Comparison of ENCODE assay signal across 8 mouse cellular contexts in genomic region chr5:115535635-115536034, GRCm38 (mm10). TPM values are rescaled to one million over a fixed set of nuclear protein-coding genes. Genes with fewer than 3 reads are reported as not detected.
DNase-seq lines count a peak whose midpoint lies in the region; ATAC-seq and TF ChIP-seq lines count a peak whose summit lies in the region.

No protein-coding gene starts in this region.

- peak; percentile 51 for DNase-seq in adrenal gland, postnatal 14 days
- DNase-seq in adrenal gland, postnatal 36 days, result no peak
- peak; percentile 70 for DNase-seq in G1E (ENCODE audit: low spot score)
- no peak for DNase-seq in intestine, embryonic 14.5 days (ENCODE audit: low spot score)
- DNase-seq in lung, postnatal 10 days, result peak; percentile 76
- DNase-seq in thymus, adult 18-20 months, result no peak
- DNase-seq in left cerebral cortex, adult 18-20 months (ENCODE audit: low spot score in 2 of 2), result no peak
- DNase-seq in cerebellum, postnatal 25 days, result no peak

- H3K4me3 ChIP-seq in G1E (ENCODE audit: low read depth, low read length), result no peak overlapping the region
- no peak overlapping the region for H3K4me3 ChIP-seq in intestine, embryonic 14.5 days (ENCODE audit: low read depth, low read length)

- no peaks in the 10 kb centered on the region for H3K9me3 ChIP-seq in G1E (replicated peaks)
- H3K9me3 ChIP-seq in intestine, embryonic 14.5 days (ENCODE audit: control insufficient read depth, low read length), result no peaks in the 10 kb centered on the region

- peaks cover 6% of the 10 kb centered on the region; the same call in 1 of the 2 replicates for H3K27me3 ChIP-seq in G1E (ENCODE audit: insufficient read depth, low read length)
- H3K27me3 ChIP-seq in intestine, embryonic 14.5 days (replicated peaks; ENCODE audit: control insufficient read depth, insufficient read depth, low read length), result no peaks in the 10 kb centered on the region

- H3K4me2 ChIP-seq in intestine, embryonic 14.5 days (ENCODE audit: low read length), result no peak overlapping the region

- H3K27ac ChIP-seq in intestine, embryonic 14.5 days (ENCODE audit: low read depth), result 0 out of 2 replicates have a peak overlapping the region, but pooled peaks have one; percentile 2

- TF ChIP-seq CTCF in G1E (IDR thresholded peaks at IDR 0.05; ENCODE audit: low read depth, low read length), result no peak

- H3K9ac ChIP-seq in intestine, embryonic 14.5 days (ENCODE audit: low read length), result no peak overlapping the region

- H3K4me1 ChIP-seq in G1E (ENCODE audit: insufficient read depth, low read depth, low read length), result peaks cover 75% of the 10 kb centered on the region
- H3K4me1 ChIP-seq in intestine, embryonic 14.5 days (replicated peaks; ENCODE audit: control insufficient read depth, insufficient read depth, low read length), result peaks cover 66% of the 10 kb centered on the region

- 37% methylated on average over 7 of the region's 7 CpGs for WGBS in intestine, embryonic 14.5 days

- peaks cover 5% of the 10 kb centered on the region for H3K36me3 ChIP-seq in G1E (replicated peaks)
- H3K36me3 ChIP-seq in intestine, embryonic 14.5 days (ENCODE audit: control insufficient read depth, insufficient read depth, low read length), result no peaks in the 10 kb centered on the region

- ATAC-seq in G1E (ENCODE audit: extremely low read depth, insufficient number of reproducible peaks, low FRiP score, poor library complexity, severe bottlenecking), result no peak
- no peak for ATAC-seq in intestine, embryonic 14.5 days (replicated peaks; ENCODE audit: low FRiP score, low TSS enrichment, low read depth)

RNA-seq across cellular contexts. Expression of gene Rplp0, which starts 23.6 kb away (rescaled TPM):
- 786 and 963 TPM in 2 replicates for total RNA-seq in adrenal gland, postnatal 14 days (2021)
- total RNA-seq in adrenal gland, postnatal 36 days (2021), result 100 to 1,000 TPM; 829 to 906 TPM
- total RNA-seq in G1E (2014; fragmentation: Nextera tagmentation) (870 and 980 TPM in 2 replicates), G1E (2017) (1,362 and 1,673 TPM in 2 replicates)
- 712 and 915 TPM in 2 replicates for polyA plus RNA-seq in G1E (2012)
- 2,116 and 2,150 TPM in 2 replicates for polyA plus RNA-seq in intestine, embryonic 14.5 days (2014; fragmentation: Nextera tagmentation; extraction: Ambion mirVana)
- 100 to 1,000 TPM; 185 to 199 TPM for total RNA-seq in left cerebral cortex, adult 18-20 months (2021)

RNA-seq across cellular contexts. Expression of gene Pxn, which starts 29.2 kb away (rescaled TPM):
- total RNA-seq in adrenal gland, postnatal 14 days (2021), result 48.9 and 54.8 TPM in 2 replicates
- total RNA-seq in adrenal gland, postnatal 36 days (2021), result 10 to 100 TPM; 33.5 to 54.2 TPM
- 17.8 and 25.8 TPM in 2 replicates for total RNA-seq in G1E (2014; fragmentation: Nextera tagmentation)
- total RNA-seq in G1E (2017), result 12.0 and 14.2 TPM in 2 replicates
- 62.9 and 63.3 TPM in 2 replicates for polyA plus RNA-seq in G1E (2012)
- polyA plus RNA-seq in intestine, embryonic 14.5 days (2014; fragmentation: Nextera tagmentation; extraction: Ambion mirVana), result 16.8 and 19.3 TPM in 2 replicates
- 10 to 100 TPM; 22.2 to 25.7 TPM for total RNA-seq in left cerebral cortex, adult 18-20 months (2021)

RNA-seq across cellular contexts. Expression of gene Gcn1l1, which starts 29.4 kb away (rescaled TPM):
- total RNA-seq in adrenal gland, postnatal 14 days (2021), result 59.7 and 60.4 TPM in 2 replicates
- total RNA-seq in adrenal gland, postnatal 36 days (2021), result 10 to 100 TPM; 53.9 to 69.5 TPM
- 78.5 and 96.0 TPM in 2 replicates for total RNA-seq in G1E (2014; fragmentation: Nextera tagmentation)
- total RNA-seq in G1E (2017), result 44.6 and 45.7 TPM in 2 replicates
- 137 and 158 TPM in 2 replicates for polyA plus RNA-seq in G1E (2012)
- polyA plus RNA-seq in intestine, embryonic 14.5 days (2014; fragmentation: Nextera tagmentation; extraction: Ambion mirVana), result 43.6 and 44.8 TPM in 2 replicates
- 10 to 100 TPM; 62.0 to 66.4 TPM for total RNA-seq in left cerebral cortex, adult 18-20 months (2021)

RNA-seq across cellular contexts. Expression of gene Sirt4, which starts 51.1 kb away (rescaled TPM):
- total RNA-seq in adrenal gland, postnatal 14 days (2021), result 18.1 and 23.5 TPM in 2 replicates
- total RNA-seq in adrenal gland, postnatal 36 days (2021), result 10 to 100 TPM; 20.8 to 22.6 TPM
- total RNA-seq in G1E (2014; fragmentation: Nextera tagmentation), result 27.5 and 29.7 TPM in 2 replicates
- total RNA-seq in G1E (2017), result 9.3 and 14.8 TPM in 2 replicates
- polyA plus RNA-seq in G1E (2012), result 8.0 and 13.3 TPM in 2 replicates
- 15.2 and 21.5 TPM in 2 replicates for polyA plus RNA-seq in intestine, embryonic 14.5 days (2014; fragmentation: Nextera tagmentation; extraction: Ambion mirVana)
- 10 to 100 TPM; 37.1 to 37.8 TPM for total RNA-seq in left cerebral cortex, adult 18-20 months (2021)

Comparison
In these comparisons a context has a peak if more than half of its experiments do, and no peak if none do; other contexts are left out.
1. DNase-seq: peak in adrenal gland, postnatal 14 days (single experiment), G1E (single experiment) and lung, postnatal 10 days (single experiment); none in adrenal gland, postnatal 36 days (0 of 2), intestine, embryonic 14.5 days (single experiment), thymus, adult 18-20 months (0 of 2), left cerebral cortex, adult 18-20 months (0 of 2) and cerebellum, postnatal 25 days (0 of 2).